Mouse (Mus musculus) left cerebral cortex, adult 11 months (tissue): Measurements from ENCODE around the gene Hook2.

ENCODE experiments used
- DNase-seq: peaks from one replicate; pipeline ENCODE4 v3.0.0; 2022; ENCODE audit warnings: low spot score

The Hook2 gene

GRCm38 (mm10) chr8:84987903-84988302 is 2.5 kb upstream of the Hook2 start:
- DNase-seq, result no peak

DNA sequence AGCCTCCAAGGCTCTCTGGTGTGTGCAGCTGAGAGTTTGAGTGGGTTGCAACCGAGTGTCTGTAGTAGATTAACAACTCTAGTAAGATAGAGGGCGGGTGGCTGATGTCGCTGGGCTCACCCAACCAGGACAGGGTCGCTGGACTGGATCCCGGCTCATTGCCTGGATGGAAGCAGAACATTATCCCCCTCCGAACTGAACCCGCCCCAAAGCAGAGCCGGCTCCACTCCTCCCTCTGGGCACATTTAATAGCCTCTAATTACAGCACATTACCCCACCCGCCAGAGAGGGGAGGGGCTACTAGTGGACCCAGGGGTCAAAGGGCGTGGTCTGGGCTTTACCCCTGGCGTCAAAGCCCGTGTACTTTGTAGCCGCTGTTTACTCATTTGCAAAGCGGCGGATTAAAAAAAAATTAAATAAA is 1.1 kb upstream of the Hook2 start:
- no peak for DNase-seq

- peak; percentile 85 for DNase-seq
Measured at GRCm38 (mm10) chr8:84989810-84990209, 593 bp upstream of the Hook2 start.

DNA sequence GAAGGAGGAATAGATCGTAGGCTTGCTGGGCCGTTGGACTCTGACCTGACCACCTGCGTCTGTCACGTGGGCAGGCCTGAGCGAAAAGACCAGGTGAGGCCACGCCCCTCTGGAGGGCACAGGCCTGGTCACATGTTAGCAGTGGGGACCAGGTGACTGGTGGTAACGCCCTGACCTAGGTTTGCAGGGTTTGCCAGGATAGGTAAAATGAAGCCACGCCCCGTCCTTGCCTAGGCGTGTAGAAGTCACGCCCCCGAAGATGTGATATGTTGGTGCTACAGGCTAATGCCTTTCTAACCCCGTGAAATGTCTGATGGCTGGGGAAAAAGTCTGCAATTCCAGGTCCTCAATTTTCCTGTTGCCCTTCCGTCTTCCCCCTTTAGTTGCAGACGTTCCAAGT is 433 bp downstream of the Hook2 start:
- no peak for DNase-seq

DNA sequence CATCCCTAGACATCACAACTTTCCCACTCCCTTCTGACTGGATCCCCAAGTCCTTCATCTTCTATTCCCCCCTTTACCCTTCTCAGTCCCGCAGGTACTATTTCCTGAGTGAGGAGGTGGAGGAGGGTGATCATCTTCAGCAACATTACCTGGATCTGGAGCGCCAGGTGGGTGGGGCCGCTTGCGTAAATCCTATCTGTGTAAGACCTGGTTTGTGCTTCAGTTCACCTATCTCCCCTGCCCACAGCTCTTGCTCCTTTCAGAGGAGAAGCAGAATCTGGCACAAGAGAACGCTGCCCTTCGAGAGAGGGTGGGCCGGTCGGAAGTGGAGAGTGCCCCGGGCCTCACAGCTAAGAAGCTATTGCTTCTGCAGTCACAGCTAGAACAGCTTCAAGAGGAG is 4.0 kb downstream of the Hook2 start:
- DNase-seq, result no peak

DNA sequence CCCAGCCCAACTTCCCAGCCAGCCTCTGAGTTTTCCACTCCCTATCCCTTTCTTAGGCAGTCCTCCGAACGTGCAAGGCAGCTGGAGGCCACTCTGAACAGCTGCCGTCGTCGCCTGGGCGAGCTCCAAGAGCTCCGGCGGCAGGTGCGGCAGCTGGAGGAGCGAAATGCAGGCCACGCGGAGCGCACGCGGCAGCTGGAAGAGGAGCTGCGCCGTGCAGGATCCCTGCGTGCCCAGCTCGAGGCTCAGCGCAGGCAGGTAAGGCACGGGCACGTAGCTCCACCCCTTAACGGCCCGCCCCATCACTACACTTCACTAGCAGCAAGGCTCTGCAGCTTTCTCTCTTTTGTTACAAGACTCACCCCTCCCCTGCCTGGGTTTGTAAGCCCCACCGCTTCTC is 5.3 kb downstream of the Hook2 start:
- DNase-seq, result no peak

DNA sequence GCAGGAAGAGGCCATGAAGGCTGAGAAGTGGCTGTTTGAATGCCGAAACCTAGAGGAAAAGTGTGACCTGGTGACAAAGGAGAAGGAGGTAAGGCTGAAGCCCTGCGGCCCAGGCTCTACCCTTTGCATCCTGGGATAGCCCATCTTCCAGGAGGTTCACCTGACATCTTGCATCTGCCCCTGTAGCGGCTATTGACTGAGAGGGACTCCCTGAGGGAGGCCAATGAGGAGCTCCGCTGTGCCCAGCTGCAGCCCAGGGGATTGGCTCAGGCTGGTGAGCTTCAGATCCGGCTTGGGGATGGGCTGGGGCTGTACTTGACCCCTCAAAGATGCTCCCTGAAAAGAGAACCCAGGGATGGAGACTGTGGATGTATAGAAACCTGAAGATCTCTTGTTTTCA is 6.6 kb downstream of the Hook2 start:
- DNase-seq, result no peak

DNA sequence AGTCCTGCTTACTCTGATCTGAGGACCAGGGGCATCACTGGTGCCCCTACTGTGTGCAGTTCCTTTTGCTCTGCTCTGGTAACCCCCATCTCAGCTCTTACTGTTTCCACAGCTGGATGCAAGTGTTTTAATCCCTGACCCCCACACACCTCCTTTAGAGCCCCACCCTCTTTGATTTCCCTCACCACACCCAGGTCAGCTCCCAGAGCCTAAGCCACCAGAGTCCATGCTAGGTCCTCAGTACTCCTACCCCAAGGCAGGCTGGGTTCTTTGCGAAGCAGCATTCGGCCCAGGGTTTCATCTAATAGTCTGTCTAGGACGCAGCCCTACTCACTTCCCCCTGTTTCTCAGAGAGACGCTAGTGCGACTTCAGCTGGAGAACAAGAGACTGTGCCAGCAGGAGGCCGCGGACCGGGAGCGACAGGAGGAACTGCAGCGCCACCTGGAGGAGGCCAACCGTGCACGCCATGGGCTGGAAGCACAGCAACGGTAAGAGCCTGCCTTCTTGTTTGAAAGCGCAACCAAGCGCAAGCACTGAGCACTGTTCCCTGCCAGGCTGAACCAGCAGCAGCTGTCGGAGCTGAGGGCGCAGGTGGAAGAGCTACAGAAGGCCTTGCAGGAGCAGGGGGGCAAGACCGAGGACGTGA is 7.4 kb downstream of the Hook2 start:
- peak; percentile 76 for DNase-seq

GRCm38 (mm10) chr8:85007686-85008085 is 17.3 kb downstream of the Hook2 start:
- DNase-seq, result no peak

GRCm38 (mm10) chr8:85011242-85011641 is 20.8 kb downstream of the Hook2 start:
- no peak for DNase-seq

DNA sequence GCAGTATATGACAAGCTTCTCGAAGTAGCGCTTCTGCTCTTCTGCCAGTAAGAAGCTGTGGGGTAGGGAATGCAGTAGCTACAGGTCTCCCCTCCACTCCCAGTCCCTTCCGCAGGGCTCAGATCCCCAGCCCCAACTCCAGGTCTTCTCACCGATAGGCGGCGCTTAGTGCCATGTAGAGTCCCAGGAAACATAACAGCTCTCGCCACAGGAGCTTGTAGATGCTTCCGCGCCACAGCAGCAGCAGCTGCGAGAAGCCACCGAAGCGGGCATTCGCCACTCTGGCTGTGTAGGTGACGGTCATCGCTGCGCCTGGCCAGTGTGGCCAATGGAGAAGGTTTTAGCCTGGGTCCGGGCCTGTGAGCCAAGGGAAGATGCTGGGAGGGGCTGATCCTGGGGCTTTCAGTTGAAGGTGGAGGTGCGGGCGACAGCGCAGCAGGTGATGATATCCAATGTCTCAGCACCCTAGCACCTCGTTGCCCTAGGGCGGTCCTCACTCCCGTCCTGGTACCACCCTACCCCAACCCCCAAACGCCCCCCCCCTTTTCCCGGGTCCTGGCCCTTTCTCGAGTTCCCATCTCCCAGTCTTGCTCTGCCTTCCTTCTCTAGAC is 22.9 kb downstream of the Hook2 start:
- peak; percentile 67 for DNase-seq

DNA sequence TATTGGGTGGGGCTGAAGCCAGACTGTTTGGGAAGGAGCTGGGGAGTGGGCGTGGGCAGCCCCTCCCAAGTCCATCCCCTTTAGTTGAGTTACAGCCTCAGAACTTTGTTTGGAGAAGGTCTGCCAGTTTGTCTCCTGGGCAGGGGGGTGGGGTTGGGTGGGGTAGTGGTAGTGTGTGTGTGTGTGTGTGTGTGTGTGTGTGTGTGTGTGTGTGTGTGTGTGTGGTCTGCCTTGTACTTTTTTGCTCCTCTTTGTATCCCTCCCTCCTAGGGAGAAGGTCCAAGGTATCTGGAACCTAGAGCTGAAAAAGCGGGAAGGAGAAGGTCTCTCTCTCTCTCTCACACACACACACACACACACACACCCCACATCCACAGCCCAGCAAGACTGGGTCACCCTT is 24.0 kb downstream of the Hook2 start, which contains the start of gene Best2:
Gene Best2, minus strand, starts transcription at position 101 of the 400 bp plus-strand sequence.
- DNase-seq, result no peak

DNA sequence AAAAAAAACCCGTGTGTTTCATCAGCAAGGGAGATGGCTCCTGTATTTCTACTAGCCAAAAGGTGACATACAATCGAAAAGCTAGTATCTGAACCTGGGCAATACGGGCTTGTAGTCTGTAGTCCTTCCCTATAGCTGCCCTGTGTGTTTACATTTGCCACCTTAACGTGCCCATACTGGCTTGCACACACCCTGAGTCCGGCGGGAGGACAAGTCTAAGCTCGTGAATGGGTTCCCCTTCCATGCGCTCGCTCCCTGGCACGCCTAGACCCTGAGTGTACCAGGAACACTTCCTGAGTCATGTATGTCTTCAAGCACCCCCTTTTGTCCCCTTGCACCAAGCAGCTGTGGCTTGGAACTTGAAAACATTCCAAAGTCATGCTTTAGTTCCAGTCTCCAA is 26.3 kb downstream of the Hook2 start:
- DNase-seq, result no peak

DNA sequence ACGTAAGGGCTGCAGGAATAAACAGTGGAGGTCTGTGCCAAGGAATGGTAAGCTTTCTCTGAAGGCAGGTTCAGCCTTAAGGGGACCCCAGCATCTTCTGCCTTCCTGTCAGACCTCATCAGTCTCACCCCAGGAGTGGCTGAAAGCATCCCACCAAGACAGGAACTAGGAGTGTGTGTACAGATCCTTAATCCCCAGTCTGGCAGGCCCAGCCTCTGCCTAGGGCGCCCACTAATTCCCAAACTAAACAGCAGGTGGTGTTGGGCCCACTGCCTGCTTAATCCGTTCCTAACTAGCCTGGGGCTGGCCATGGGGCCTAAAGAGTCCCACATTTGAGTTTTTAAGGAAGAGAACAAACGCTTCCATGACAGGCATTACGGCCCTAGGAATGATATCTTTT is 26.8 kb downstream of the Hook2 start:
- DNase-seq, result no peak

GRCm38 (mm10) chr8:85021514-85022055 is 31.2 kb downstream of the Hook2 start:
- DNase-seq, result no peak

DNA sequence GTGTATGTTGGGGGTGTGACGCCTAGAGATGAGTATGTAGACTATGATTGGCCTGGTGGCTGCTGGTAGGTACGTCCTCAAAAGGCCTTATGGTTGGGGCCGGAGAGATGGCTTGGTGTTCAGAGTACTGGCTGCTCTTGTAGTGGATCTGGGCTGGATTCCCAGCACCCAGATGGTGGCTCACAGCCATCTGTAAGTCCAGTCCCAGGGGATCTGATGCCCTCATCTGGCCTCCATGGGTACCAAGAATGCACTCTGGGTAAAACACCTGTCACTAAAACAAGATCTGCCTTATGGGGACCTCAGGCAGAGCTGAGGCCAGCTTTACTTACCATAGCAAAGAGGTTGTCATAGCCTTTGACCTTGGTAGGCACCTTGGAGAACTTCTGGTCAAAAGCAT is 33.4 kb downstream of the Hook2 start:
- DNase-seq, result no peak

GRCm38 (mm10) chr8:85025098-85025932 is 34.9 kb downstream of the Hook2 start, which contains the start of gene Asna1:
Gene Asna1 (minus strand): TSS chr8:85025281.
- DNase-seq, result peak; percentile 89

- peak; percentile 92 for DNase-seq
Measured at GRCm38 (mm10) chr8:85026670-85027515, 36.5 kb downstream of the Hook2 start, which contains the start of gene Trir. Gene Trir (plus strand): TSS chr8:85026823.

- DNase-seq, result no peak
Measured at GRCm38 (mm10) chr8:85027516-85027855, 37.1 kb downstream of the Hook2 start.

DNA sequence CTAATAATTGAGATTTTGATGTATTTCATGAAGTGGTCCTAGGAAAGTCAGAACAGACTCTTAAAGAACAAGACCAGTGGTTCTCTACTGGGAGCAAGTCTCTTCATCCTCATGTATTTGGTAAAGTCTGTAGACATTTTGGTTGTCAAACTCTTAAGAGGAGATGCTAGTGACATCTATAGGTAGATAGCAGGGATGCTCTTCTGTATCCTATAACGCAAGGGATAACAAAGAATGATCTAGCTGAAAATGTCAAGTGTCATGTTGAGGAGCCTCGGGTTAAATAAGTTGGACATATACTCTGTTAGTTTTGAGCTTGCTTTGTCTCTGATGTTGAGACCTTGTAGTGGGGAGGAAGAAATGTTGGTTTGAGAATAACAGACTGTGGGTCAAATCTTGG is 37.5 kb downstream of the Hook2 start:
- no peak for DNase-seq

DNA sequence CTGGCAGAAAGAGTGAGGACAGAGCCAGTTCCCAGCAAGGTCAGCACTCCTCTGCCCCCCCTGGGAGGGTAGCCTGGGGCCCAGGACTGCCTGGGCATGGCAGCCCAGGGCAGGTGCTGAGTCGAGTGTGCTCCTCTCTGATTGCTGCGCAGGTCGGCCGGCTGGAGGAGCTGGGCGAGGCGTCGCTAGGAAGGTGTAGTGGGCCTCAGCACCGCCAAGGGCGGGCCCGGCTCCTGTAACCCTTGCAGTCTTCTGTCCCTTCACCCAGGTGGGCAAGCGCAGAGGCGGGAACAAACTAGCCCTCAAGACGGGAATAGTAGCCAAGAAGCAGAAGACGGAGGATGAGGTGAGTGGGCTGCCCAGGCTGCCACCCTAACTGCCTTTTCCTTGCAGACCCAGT is 38.9 kb downstream of the Hook2 start:
- DNase-seq, result no peak
